Mouse (Mus musculus) hindbrain, postnatal 0 days (tissue): ENCODE results near the gene Ccdc134. TPM values are rescaled to one million over a fixed set of nuclear protein-coding genes. Genes with fewer than 3 reads are reported as not detected.

Experiments used
- ATAC-seq: fragments of 200-750 bp; cut with Nextera tagmentation; 2 replicates; pipeline ENCODE4 v1.8.0; 2017; ENCODE audit warnings: mild to moderate bottlenecking, moderate TSS enrichment, moderate library complexity
- DNase-seq: peaks from one replicate; pipeline ENCODE4 v3.0.0-alpha.2; 2015; ENCODE audit warnings: low spot score
- H3K27ac ChIP-seq: fragments of 300-500 bp; sonication (generic); 2 replicates; pipeline ENCODE4 v1.5.1; 2014; ENCODE audit warnings: mild to moderate bottlenecking
- H3K27me3 ChIP-seq: fragments of 300-500 bp; sonication (generic); 2 replicates; pipeline ENCODE4 v1.6.1; 2014; ENCODE audit warnings: low read length, mixed read lengths; ENCODE audit not compliant: insufficient read depth
- H3K36me3 ChIP-seq: fragments of 300-500 bp; sonication (generic); 2 replicates; pipeline ENCODE4 v1.6.1; 2014; ENCODE audit warnings: low read length, mixed read lengths; ENCODE audit not compliant: insufficient read depth
- H3K4me1 ChIP-seq: fragments of 300-500 bp; sonication (generic); 2 replicates; pipeline ENCODE4 v1.6.1; 2014; ENCODE audit warnings: antibody characterized with exemption, low read length, mixed read lengths; ENCODE audit not compliant: insufficient read depth
- H3K4me2 ChIP-seq: fragments of 300-500 bp; sonication (generic); 2 replicates; pipeline ENCODE4 v1.6.1; 2014; ENCODE audit warnings: low read depth, mild to moderate bottlenecking, low read length, moderate library complexity, mixed read lengths
- H3K4me3 ChIP-seq: fragments of 300-500 bp; sonication (generic); 2 replicates; pipeline ENCODE4 v1.5.1; 2014; ENCODE audit warnings: low read length
- H3K9ac ChIP-seq: fragments of 300-500 bp; sonication (generic); replicated peaks from 2 replicates; pipeline ENCODE4 v1.6.1; 2014; ENCODE audit warnings: mild to moderate bottlenecking, low read length, moderate library complexity, mixed read lengths
- H3K9me3 ChIP-seq: fragments of 300-500 bp; sonication (generic); 2 replicates; pipeline ENCODE4 v1.6.1; 2016; ENCODE audit warnings: low read length, mixed read lengths
- CTCF ChIP-seq: IDR thresholded peaks from 2 replicates; pipeline ENCODE4 v1.5.1; 2016; ENCODE audit warnings: antibody characterized with exemption, control low read depth, low read depth
- WGBS: fragments of 180-500 bp; shearing (Covaris S2); extraction: QIAGEN DNeasy Blood & Tissue Kit; methylation state at CpG from one replicate; pipeline ENCODE4 v1.1.7; 2014; 5-methylcytosine and 5-hydroxymethylcytosine counted together
- polyA plus RNA-seq: library from polyadenylated mRNA; unstranded; fragments of >200 nt; fragmentation: Nextera tagmentation; extraction: Ambion mirVana; gene quantifications from 2 replicates; pipeline ENCODE4 v1.2.1, GENCODE M21; 2015
- total RNA-seq: library from RNA; depleted of rRNA; stranded (reverse); fragments of >200 nt; gene quantifications from 2 replicates; pipeline ENCODE4 v1.2.3, GENCODE M21; 2014

Ccdc134 gene
- total and polyA plus RNA-seq, 2 experiments from 2014 or later: 6.4 to 15.5 TPM

DNA sequence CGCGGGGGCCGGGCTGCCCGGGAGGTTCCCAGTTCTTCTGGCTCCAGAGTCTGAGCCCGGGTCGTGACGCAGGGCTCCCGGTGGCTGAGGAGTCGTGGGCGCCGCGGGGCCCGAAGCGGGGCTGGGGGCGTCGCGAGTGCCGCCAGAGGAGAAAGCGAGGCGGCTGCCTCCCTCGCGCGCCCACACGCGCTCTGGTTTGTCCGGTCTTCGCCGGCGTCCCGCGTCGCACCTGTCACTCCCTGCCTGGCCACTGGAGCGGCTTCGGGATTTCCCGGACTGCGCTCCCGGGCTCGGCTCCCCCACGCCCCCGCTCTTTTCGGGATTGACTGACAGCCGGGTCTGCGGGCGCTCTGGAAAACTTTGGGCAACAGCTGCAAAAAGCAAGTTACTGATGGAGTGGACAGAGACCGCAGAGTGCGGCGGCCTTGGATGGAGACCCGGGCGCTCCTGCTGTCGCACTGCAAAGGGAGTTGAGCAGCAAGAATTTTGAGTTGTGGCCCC, 19.9 kb downstream of the Ccdc134 start:
- Histone ChIP-seq H3K9me3 (no peaks in the 10 kb centered on the region), H3K9ac (peak overlapping the region; percentile 88), H3K4me3 (peak overlapping the region; percentile 75), H3K4me1 (peaks cover 29% of the 10 kb centered on the region), H3K27me3 (no peaks in the 10 kb centered on the region), H3K4me2 (peak overlapping the region; percentile 82), H3K27ac (peak overlapping the region; percentile 98), H3K36me3 (no peaks in the 10 kb centered on the region)
- peak; percentile 17; the same call in 1 of the 2 replicates for TF ChIP-seq CTCF
- ATAC-seq: peak; percentile 43
- WGBS: under 1% methylated on average over 42 of the region's 50 CpGs
- peak; percentile 74 for DNase-seq

- Histone ChIP-seq H3K4me2 (peak overlapping the region; percentile 82), H3K9ac (peak overlapping the region; percentile 88; the same call in 1 of the 2 replicates), H3K27me3 (no peaks in the 10 kb centered on the region), H3K9me3 (no peaks in the 10 kb centered on the region), H3K4me1 (peaks cover 29% of the 10 kb centered on the region), H3K27ac (peak overlapping the region; percentile 98; the same call in 1 of the 2 replicates), H3K4me3 (peak overlapping the region; percentile 75), H3K36me3 (no peaks in the 10 kb centered on the region)
- WGBS: 24% methylated on average over 9 of the region's 9 CpGs
- no peak for ATAC-seq
- no peak for TF ChIP-seq CTCF
- DNase-seq: no peak
Measured at GRCm38 (mm10) chr15:82148510-82148911, 20.8 kb downstream of the Ccdc134 start.

GRCm38 (mm10) chr15:82150042-82150441, 22.3 kb downstream of the Ccdc134 start:
- Histone ChIP-seq H3K27ac (no peak overlapping the region), H3K4me2 (no peak overlapping the region), H3K9me3 (no peaks in the 10 kb centered on the region), H3K4me1 (peaks cover 29% of the 10 kb centered on the region), H3K9ac (no peak overlapping the region), H3K36me3 (no peaks in the 10 kb centered on the region), H3K27me3 (no peaks in the 10 kb centered on the region), H3K4me3 (no peak overlapping the region)
- ATAC-seq (no peak), DNase-seq (no peak)
- TF ChIP-seq CTCF: no peak

DNA sequence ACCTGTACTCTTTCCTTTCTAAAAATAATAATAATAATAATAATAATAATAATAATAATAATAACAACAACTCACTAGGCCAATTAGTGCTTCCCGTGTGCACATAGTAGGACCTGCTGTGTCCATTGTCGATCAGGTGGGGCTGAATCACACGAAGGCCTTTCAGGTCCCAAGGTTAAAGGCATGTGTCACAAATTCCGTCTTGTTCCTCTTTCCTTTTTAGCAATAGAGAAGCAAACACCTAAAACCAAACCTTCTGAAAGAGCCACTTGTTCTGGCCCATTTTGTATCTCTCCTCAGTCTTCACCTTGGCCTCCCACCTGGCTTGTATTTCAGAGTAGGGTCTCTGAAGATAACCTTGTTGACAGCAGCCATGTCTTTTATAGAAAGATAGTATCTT, 23.5 kb downstream of the Ccdc134 start:
- Histone ChIP-seq H3K9ac (no peak overlapping the region), H3K4me3 (no peak overlapping the region), H3K4me2 (no peak overlapping the region), H3K27me3 (no peaks in the 10 kb centered on the region), H3K27ac (no peak overlapping the region), H3K4me1 (peaks cover 23% of the 10 kb centered on the region), H3K9me3 (no peaks in the 10 kb centered on the region), H3K36me3 (no peaks in the 10 kb centered on the region)
- 92% methylated on average over 4 of the region's 4 CpGs for WGBS
- no peak for TF ChIP-seq CTCF
- DNase-seq (no peak), ATAC-seq (no peak)

DNA sequence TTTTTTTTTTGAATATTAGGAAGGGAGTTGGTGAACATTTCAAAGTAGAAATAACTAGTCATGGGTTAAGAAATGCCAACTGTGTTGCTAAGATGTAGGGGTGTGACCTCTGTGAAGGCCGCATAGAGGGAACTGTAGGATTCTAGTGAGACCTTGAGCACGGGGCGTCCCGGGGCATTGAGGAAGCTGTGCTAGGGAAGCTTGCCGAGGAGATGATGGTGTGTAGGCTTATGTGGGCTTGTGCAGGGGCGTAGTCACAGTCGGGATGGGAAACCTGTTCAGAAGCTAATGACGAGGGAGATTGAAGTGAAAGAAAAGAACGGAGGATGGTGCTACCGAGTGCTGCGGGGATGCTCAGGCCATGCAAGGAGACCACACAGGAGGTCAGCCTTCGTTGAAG, 24.3 kb downstream of the Ccdc134 start:
- no peaks in the 10 kb centered on the region for H3K9me3 ChIP-seq
- no peak for TF ChIP-seq CTCF
- peaks cover 18% of the 10 kb centered on the region for H3K4me1 ChIP-seq
- no peaks in the 10 kb centered on the region for H3K36me3 ChIP-seq
- H3K4me3 ChIP-seq: no peak overlapping the region
- WGBS: 85% methylated on average over 12 of the region's 12 CpGs
- no peaks in the 10 kb centered on the region for H3K27me3 ChIP-seq
- DNase-seq (no peak), ATAC-seq (no peak)
- H3K9ac ChIP-seq: no peak overlapping the region
- H3K4me2 ChIP-seq: no peak overlapping the region
- no peak overlapping the region; the same call in 1 of the 2 replicates for H3K27ac ChIP-seq

DNA sequence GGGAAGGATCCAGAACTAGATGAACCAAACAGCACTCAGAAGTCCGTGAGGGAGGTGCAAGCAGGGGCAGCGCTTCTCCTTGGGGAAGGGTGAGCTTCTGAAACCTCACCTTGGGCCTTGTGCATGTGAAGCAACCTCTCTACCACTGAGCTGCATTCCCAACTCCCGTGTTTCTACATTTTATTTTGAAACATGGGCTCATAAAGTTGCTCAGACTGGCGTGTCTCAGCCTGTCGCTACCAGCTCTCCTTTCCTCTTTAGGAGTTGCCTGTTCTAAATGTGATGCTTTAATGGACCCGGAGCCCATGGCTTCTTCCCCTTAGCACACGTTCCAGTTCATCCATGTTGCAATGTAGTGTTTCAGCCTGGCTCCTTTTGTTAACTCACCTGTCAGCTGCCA, 24.7 kb downstream of the Ccdc134 start:
- Histone ChIP-seq H3K27me3 (no peaks in the 10 kb centered on the region), H3K9me3 (no peaks in the 10 kb centered on the region), H3K27ac (no peak overlapping the region; the same call in 1 of the 2 replicates), H3K4me3 (no peak overlapping the region), H3K36me3 (no peaks in the 10 kb centered on the region), H3K9ac (no peak overlapping the region), H3K4me1 (peaks cover 18% of the 10 kb centered on the region), H3K4me2 (no peak overlapping the region)
- DNase-seq (no peak), ATAC-seq (no peak)
- no peak for TF ChIP-seq CTCF
- 86% methylated on average over 7 of the region's 7 CpGs for WGBS

DNA sequence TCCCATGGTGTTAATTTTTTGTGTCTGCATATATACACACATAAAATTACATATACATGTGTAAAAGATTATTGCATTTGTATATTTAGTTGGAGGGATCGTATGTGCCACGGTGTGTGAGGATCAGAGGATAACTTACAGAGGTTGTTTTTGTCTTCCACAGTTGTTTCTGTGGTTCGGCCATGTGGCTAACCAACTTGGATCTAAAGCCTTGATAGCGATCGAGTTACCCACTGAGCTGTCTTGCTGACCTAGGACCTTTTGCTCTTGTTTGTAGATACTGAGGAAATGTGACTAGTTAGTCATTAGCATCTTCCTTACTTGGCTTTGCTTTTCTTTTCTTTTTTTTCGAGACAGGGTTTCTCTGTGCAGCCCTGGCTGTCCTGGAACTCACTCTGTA, 28.6 kb downstream of the Ccdc134 start:
- ATAC-seq: no peak
- H3K27ac ChIP-seq: no peak overlapping the region
- TF ChIP-seq CTCF: no peak

More for the DNA sequence above, 28.6 kb downstream of the Ccdc134 start:
- H3K4me2 ChIP-seq: no peak overlapping the region
- no peak overlapping the region for H3K4me3 ChIP-seq
- peaks cover 7% of the 10 kb centered on the region; the same call in 1 of the 2 replicates for H3K4me1 ChIP-seq
- no peak for DNase-seq
- no peaks in the 10 kb centered on the region for H3K27me3 ChIP-seq
- WGBS: 94% methylated on average over 6 of the region's 6 CpGs
- no peak overlapping the region for H3K9ac ChIP-seq
- no peaks in the 10 kb centered on the region for H3K9me3 ChIP-seq
- H3K36me3 ChIP-seq: no peaks in the 10 kb centered on the region
